ENCODE assay signal across 8 mouse cellular contexts in the genomic region with DNA sequence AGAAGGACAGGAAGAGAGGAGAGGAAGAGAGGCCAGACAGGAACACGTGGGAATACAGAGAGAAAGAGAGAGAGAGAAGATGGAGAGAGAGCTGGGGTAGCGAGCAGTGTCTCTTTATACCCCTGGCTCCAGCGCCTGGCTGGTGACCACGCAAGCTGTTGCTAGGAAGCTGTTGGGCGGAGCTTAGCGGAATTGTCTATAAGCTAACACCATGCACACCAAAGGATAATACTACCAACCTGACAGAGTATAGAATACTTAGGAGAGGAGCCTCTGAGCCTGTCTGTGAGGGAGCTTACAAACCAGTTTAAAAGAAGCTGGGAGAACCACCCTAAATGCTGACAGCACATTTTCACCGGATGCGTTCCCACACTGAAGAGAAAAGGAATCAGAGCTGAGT.
A peak's percentile ranks its signal among the peaks of the same experiment; 100 is the strongest.
DNase-seq lines count a peak whose midpoint lies in the region; ATAC-seq lines count a peak whose summit lies in the region.

No protein-coding gene starts in this region.

- H3K4me3 ChIP-seq in neural tube, embryonic 11.5 days (ENCODE audit: low read depth, low read length): no peak overlapping the region
- H3K4me3 ChIP-seq in stomach, embryonic 15.5 days (replicated peaks): no peak overlapping the region

- H3K36me3 ChIP-seq in neural tube, embryonic 11.5 days (ENCODE audit: control insufficient read depth, insufficient read depth, low read length): no peaks in the 10 kb centered on the region
- H3K36me3 ChIP-seq in stomach, embryonic 15.5 days: no peaks in the 10 kb centered on the region

- H3K27me3 ChIP-seq in neural tube, embryonic 11.5 days (ENCODE audit: control insufficient read depth, insufficient read depth, low read length): no peaks in the 10 kb centered on the region
- no peaks in the 10 kb centered on the region for H3K27me3 ChIP-seq in stomach, embryonic 15.5 days (replicated peaks)

- 54% methylated on average over 8 of the region's 8 CpGs for WGBS in neural tube, embryonic 11.5 days
- WGBS in stomach, embryonic 15.5 days: 57% methylated on average over 8 of the region's 8 CpGs

- H3K4me1 ChIP-seq in neural tube, embryonic 11.5 days (ENCODE audit: control insufficient read depth, insufficient read depth, low read length): no peaks in the 10 kb centered on the region; the same call in 1 of the 2 replicates
- no peaks in the 10 kb centered on the region for H3K4me1 ChIP-seq in stomach, embryonic 15.5 days

- peak; percentile 28 for DNase-seq in embryo, embryonic 10 days (ENCODE audit: low spot score)
- DNase-seq in embryo, embryonic 10.5 days (ENCODE audit: low spot score): no peak
- DNase-seq in neural tube, embryonic 11.5 days (ENCODE audit: low spot score): no peak
- DNase-seq in neural tube, embryonic 10.5 days (ENCODE audit: extremely low spot score, low spot score): no peak
- DNase-seq in lung, postnatal 10 days: peak; percentile 46
- DNase-seq in adrenal gland, postnatal 14 days: no peak
- no peak for DNase-seq in urinary bladder, postnatal 14 days (ENCODE audit: low spot score)

- H3K9me3 ChIP-seq in neural tube, embryonic 11.5 days (ENCODE audit: control insufficient read depth, low read length): no peaks in the 10 kb centered on the region
- no peaks in the 10 kb centered on the region for H3K9me3 ChIP-seq in stomach, embryonic 15.5 days

- peak; percentile 35; the same call in 1 of the 2 replicates for ATAC-seq in neural tube, embryonic 11.5 days (ENCODE audit: insufficient read depth, low FRiP score, low TSS enrichment)
- ATAC-seq in stomach, embryonic 15.5 days (ENCODE audit: insufficient read depth, low FRiP score, low read depth): no peak

- H3K9ac ChIP-seq in neural tube, embryonic 11.5 days (ENCODE audit: low read length): no peak overlapping the region
- H3K9ac ChIP-seq in stomach, embryonic 15.5 days: no peak overlapping the region

- no peak overlapping the region for H3K27ac ChIP-seq in neural tube, embryonic 11.5 days (ENCODE audit: low read depth, low read length)
- peak overlapping the region; percentile 80 for H3K27ac ChIP-seq in stomach, embryonic 15.5 days

- no peak overlapping the region for H3K4me2 ChIP-seq in neural tube, embryonic 11.5 days (ENCODE audit: low read depth)
- no peak overlapping the region for H3K4me2 ChIP-seq in stomach, embryonic 15.5 days

Comparison
In these comparisons a context has a peak if more than half of its experiments do, and no peak if none do; other contexts are left out.
1. DNase-seq: peak in embryo, embryonic 10 days (single experiment) and lung, postnatal 10 days (single experiment); none in embryo, embryonic 10.5 days (single experiment), neural tube, embryonic 11.5 days (single experiment), neural tube, embryonic 10.5 days (single experiment), adrenal gland, postnatal 14 days (single experiment) and urinary bladder, postnatal 14 days (single experiment).